Mouse (Mus musculus): ENCODE measurements around the gene Gipc3. TPM values are rescaled to one million over a fixed set of nuclear protein-coding genes. Genes with fewer than 3 reads are reported as not detected.

Gipc3 gene
- total and polyA plus RNA-seq, 3 experiments: 0.08 to 0.09 TPM; not detected in 1

DNA sequence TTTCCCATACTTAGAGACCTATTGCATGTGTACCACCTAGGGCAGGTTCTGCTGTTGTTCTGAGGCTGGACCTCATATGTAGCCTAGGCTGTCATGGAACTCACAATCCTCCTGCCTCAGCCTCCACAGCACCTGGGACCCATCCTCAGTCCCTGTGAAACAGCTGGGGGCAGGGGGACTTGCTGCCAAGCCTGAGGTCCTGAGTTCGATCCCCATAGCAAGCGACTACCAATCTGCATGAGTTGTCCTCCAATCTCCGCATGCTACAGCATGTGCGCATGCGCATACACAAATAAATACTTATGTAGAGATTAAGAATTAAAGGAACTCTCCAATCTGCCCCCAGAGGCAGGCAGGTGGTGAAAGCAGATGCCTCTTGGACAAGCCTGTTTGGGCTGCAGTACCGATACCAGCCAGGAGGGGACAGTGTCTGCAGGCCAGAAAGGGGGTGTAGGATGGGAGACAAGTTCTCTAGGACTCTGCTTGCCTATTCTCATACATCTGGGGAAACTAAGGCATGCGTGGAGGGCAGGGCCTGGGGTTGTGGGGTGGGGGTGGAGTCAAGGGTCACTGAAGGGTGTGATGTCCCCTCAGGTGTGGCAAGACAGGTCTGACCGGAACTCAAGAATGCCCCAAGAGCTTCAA lies 55.4 kb downstream of the Gipc3 start:
- Histone ChIP-seq H3K79me2 (replicated peaks; ENCODE audit: control insufficient read depth, extremely low read depth, insufficient read depth, poor library complexity, severe bottlenecking) (no peaks in the 10 kb centered on the region), H3K4me3 (replicated peaks in 1 of 3; ENCODE audit: low read depth in 2 of 3, low read length in 2 of 3, poor library complexity in 1 of 3) (no peak overlapping the region), H3K4me1 (ENCODE audit: control insufficient read depth in 1 of 2, insufficient read depth in 2 of 2) (peaks cover 9 to 55% of the 10 kb centered on the region in 2 experiments; a peak in 3 of 4 replicates), H3K9ac (ENCODE audit: insufficient read depth, low read depth) (no peak overlapping the region), H3K27ac (ENCODE audit: insufficient read depth, low read depth) (no peak overlapping the region), H3K9me3 (replicated peaks; ENCODE audit: low read length) (no peaks in the 10 kb centered on the region), H3K4me2 (ENCODE audit: insufficient read depth, low read depth, poor library complexity, severe bottlenecking) (no peak overlapping the region), H3K36me3 (replicated peaks in 1 of 2; ENCODE audit: control insufficient read depth in 1 of 2, insufficient read depth in 1 of 2, low read length in 1 of 2) (no peaks in the 10 kb centered on the region), H3K27me3 (replicated peaks) (peaks cover 28% of the 10 kb centered on the region)
- TF ChIP-seq RCOR1 (conservative IDR thresholded peaks at IDR 0.05; ENCODE audit: low read depth, low read length) (no peak), NELFE (IDR thresholded peaks at IDR 0.05; ENCODE audit: low read depth, low read length) (no peak), HCFC1 (IDR thresholded peaks at IDR 0.05; ENCODE audit: low read depth, low read length) (no peak), SMC3 (IDR thresholded peaks at IDR 0.05; ENCODE audit: low read depth, low read length) (peak; percentile 75), RAD21 (IDR thresholded peaks at IDR 0.05; ENCODE audit: low read depth, low read length) (peak; percentile 66), CTCF (conservative IDR thresholded peaks at IDR 0.05 in 1 of 2, IDR thresholded peaks at IDR 0.05 in 1 of 2; ENCODE audit: low read depth in 2 of 2, low read length in 2 of 2) (peak; percentile 85 to 100)
- dilution Hi-C loops (cut with MboI; ENCODE audit: extremely low pct_ligation_motif_present, extremely low pct_unique_long_range_greater_than_20kb, low sequenced_read_pairs) (no loop called here), in situ Hi-C loops (cut with MboI; ENCODE audit: low pct_ligation_motif_present, low pct_unique_long_range_greater_than_20kb, low sequenced_read_pairs) (loop anchor here (5.0 kb wide), 1 partner anchor 90 kb away; no protein-coding TSS in a partner anchor)
- peak; percentile 74 for DNase-seq (ENCODE audit: extremely low read depth)

- TF ChIP-seq TCF12 (IDR thresholded peaks at IDR 0.05; ENCODE audit: low read depth, low read length): no peak
- no peak for TF ChIP-seq NELFE (IDR thresholded peaks at IDR 0.05; ENCODE audit: low read depth, low read length)
- no peak for TF ChIP-seq ZNF384 (IDR thresholded peaks at IDR 0.05; ENCODE audit: low read depth, low read length)
- no peak for TF ChIP-seq KAT2A (IDR thresholded peaks at IDR 0.05; ENCODE audit: insufficient replicate concordance, low read length)
- no peak for TF ChIP-seq ZMIZ1 (IDR thresholded peaks at IDR 0.05; ENCODE audit: low read depth, low read length)
- TF ChIP-seq NRF1 (IDR thresholded peaks at IDR 0.05; ENCODE audit: low read depth, low read length): no peak
- no peak for TF ChIP-seq RCOR1 (conservative IDR thresholded peaks at IDR 0.05; ENCODE audit: low read depth, low read length)
- no peak for TF ChIP-seq EP300 (IDR thresholded peaks at IDR 0.05; ENCODE audit: low read length)
- no peak for TF ChIP-seq MXI1 (IDR thresholded peaks at IDR 0.05; ENCODE audit: low read depth, low read length)
- TF ChIP-seq CTCF (conservative IDR thresholded peaks at IDR 0.05 in 1 of 2, IDR thresholded peaks at IDR 0.05 in 1 of 2; ENCODE audit: low read depth in 2 of 2, low read length in 2 of 2): no peak
- TF ChIP-seq USF1 (IDR thresholded peaks at IDR 0.05; ENCODE audit: low read depth, low read length): no peak
- TF ChIP-seq UBTF (IDR thresholded peaks at IDR 0.05; ENCODE audit: low read depth, low read length): no peak
- no peak for TF ChIP-seq ETS1 (conservative IDR thresholded peaks at IDR 0.05; ENCODE audit: low read depth, low read length)
- no peak for TF ChIP-seq E2F4 (IDR thresholded peaks at IDR 0.05; ENCODE audit: insufficient replicate concordance, low read depth, low read length)
- TF ChIP-seq MAZ (IDR thresholded peaks at IDR 0.05; ENCODE audit: low read depth, low read length): no peak
- Histone ChIP-seq H3K27me3 (replicated peaks) (peaks cover 32% of the 10 kb centered on the region), H3K79me2 (replicated peaks; ENCODE audit: control insufficient read depth, extremely low read depth, insufficient read depth, poor library complexity, severe bottlenecking) (no peaks in the 10 kb centered on the region), H3K9ac (ENCODE audit: insufficient read depth, low read depth) (no peak overlapping the region), H3K4me1 (ENCODE audit: control insufficient read depth in 1 of 2, insufficient read depth in 2 of 2) (peaks cover 9 to 46% of the 10 kb centered on the region in 2 experiments; a peak in 3 of 4 replicates), H3K36me3 (replicated peaks in 1 of 2; ENCODE audit: control insufficient read depth in 1 of 2, insufficient read depth in 1 of 2, low read length in 1 of 2) (no peaks in the 10 kb centered on the region), H3K4me2 (ENCODE audit: insufficient read depth, low read depth, poor library complexity, severe bottlenecking) (0 out of 2 replicates have a peak overlapping the region, but pooled peaks have one; percentile 76), H3K4me3 (replicated peaks in 1 of 3; ENCODE audit: low read depth in 2 of 3, low read length in 2 of 3, poor library complexity in 1 of 3) (no peak overlapping the region), H3K27ac (ENCODE audit: insufficient read depth, low read depth) (no peak overlapping the region), H3K9me3 (replicated peaks; ENCODE audit: low read length) (peaks cover under 1% of the 10 kb centered on the region)
- in situ Hi-C loops (cut with MboI; ENCODE audit: low pct_ligation_motif_present, low pct_unique_long_range_greater_than_20kb, low sequenced_read_pairs): loop anchor here (5.0 kb wide), 1 partner anchor 89 kb away; no protein-coding TSS in a partner anchor
- no peak for DNase-seq (ENCODE audit: extremely low read depth)
- dilution Hi-C loops (cut with MboI; ENCODE audit: extremely low pct_ligation_motif_present, extremely low pct_unique_long_range_greater_than_20kb, low sequenced_read_pairs): no loop called here
Measured at GRCm38 (mm10) chr10:81286586-81286985, 56.5 kb downstream of the Gipc3 start.
